Mouse (Mus musculus) brain, embryonic 14.5 days (tissue): ENCODE measurements at regions not wholly inside any gene's neighbourhood (a gene's known extent, or its start where the extent isn't known, plus 50 kb on each side); places are given as distances from the start of the nearest gene placed in this dataset.
A peak's percentile ranks its signal among the peaks of the same experiment; 100 is the strongest.

ENCODE experiments used
- DNase-seq: peaks from one replicate; pipeline ENCODE4 v3.0.0-alpha.2; 2011; ENCODE audit warnings: low read depth
- CTCF ChIP-seq: fragments of 200-500 bp; IDR thresholded peaks from 2 replicates; pipeline ENCODE4 v1.5.1; 2012; ENCODE audit warnings: inconsistent platforms, mild to moderate bottlenecking, moderate library complexity, borderline replicate concordance; ENCODE audit not compliant: insufficient read depth, insufficient read length; ENCODE audit errors: extremely low read depth
- POLR2A ChIP-seq: fragments of 200-500 bp; IDR thresholded peaks from 2 replicates; pipeline ENCODE4 v1.6.1; 2012; ENCODE audit warnings: mild to moderate bottlenecking, inconsistent platforms, borderline replicate concordance; ENCODE audit not compliant: poor library complexity, insufficient read depth, insufficient read length, severe bottlenecking; ENCODE audit errors: extremely low read depth

GRCm38 (mm10) chr19:44692396-44692795, 63.4 kb upstream of the Pax2 start:
- DNase-seq = peak; percentile 62
- no peak for TF ChIP-seq POLR2A
- TF ChIP-seq CTCF = no peak

- TF ChIP-seq POLR2A (no peak), CTCF (no peak)
- peak; percentile 68 for DNase-seq
These were observed 63.0 kb upstream of the Pax2 start for GRCm38 (mm10) chr19:44692816-44693215.

- peak; percentile 66 for DNase-seq
- TF ChIP-seq POLR2A = no peak
- no peak for TF ChIP-seq CTCF
These were observed 60.5 kb upstream of the Pax2 start for GRCm38 (mm10) chr19:44695331-44695730.

GRCm38 (mm10) chr19:44696059-44696712, 59.7 kb upstream of the Pax2 start:
- TF ChIP-seq CTCF = no peak
- no peak for TF ChIP-seq POLR2A
- DNase-seq = peak; percentile 40

- TF ChIP-seq CTCF = no peak
- DNase-seq = no peak
These were observed 59.1 kb upstream of the Pax2 start for GRCm38 (mm10) chr19:44696773-44697172.

- TF ChIP-seq POLR2A (no peak), CTCF (no peak)
- peak; percentile 64 for DNase-seq
These were observed 57.2 kb upstream of the Pax2 start for GRCm38 (mm10) chr19:44698382-44699256.
